Comparison of ENCODE assay signal across 22 mouse cellular contexts in the genomic region with DNA sequence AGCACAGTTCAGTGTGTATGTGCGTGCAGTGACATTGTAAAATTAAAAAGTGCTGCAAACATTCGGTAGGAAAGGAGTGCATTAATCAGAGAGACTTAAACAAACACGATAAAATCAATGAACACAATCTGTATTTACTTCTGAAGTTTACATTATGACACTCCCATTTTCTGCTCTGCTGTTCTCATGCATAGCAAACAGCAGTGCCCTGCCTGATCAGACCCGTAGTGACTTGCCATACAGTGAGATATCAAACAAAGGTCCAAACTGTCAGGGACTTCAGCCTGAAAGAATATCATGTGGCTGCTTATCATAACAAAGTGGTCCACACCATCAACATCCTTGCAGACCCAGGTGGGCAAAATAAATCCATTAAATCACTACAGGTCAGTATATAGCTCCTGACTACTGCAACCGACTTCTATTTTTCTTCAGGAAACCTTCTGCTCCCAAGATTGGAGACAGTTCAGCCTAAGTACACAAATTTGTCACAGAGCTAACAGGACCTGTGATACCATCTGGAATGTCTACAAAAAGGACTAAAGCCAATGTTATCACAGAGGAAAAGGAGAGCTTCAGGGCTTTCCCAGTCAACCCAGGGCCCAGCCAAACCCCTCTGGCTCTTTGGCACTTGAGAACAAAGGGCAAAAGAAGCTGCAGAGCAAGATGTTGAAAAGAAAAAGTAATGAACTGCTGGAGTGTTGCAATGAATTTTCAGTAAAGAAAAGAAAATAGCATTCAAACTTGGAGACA.
A peak's percentile ranks its signal among the peaks of the same experiment; 100 is the strongest.
DNase-seq lines count a peak whose midpoint lies in the region; ATAC-seq and TF ChIP-seq lines count a peak whose summit lies in the region.
"Had no signal": no experiment of that assay in that cellular context is flagged by ENCODE, and none has a peak within 500 bp of the region (broad histone marks: within the 10 kb centered on the region; RNA-seq: fewer than 3 reads in every experiment).

No protein-coding gene starts in this region.

- TF ChIP-seq CTCF in lung, embryonic 14.5 days (IDR thresholded peaks at IDR 0.05; ENCODE audit: low read depth) = no peak

- H3K36me3 ChIP-seq in lung, embryonic 14.5 days (ENCODE audit: insufficient read depth) = no peaks in the 10 kb centered on the region
- no peaks in the 10 kb centered on the region for H3K36me3 ChIP-seq in stomach, embryonic 16.5 days (ENCODE audit: control insufficient read depth, insufficient read depth, low read length)
- H3K36me3 ChIP-seq: embryonic facial prominence, embryonic 12.5 days; G1E; heart, embryonic 15.5 days had no signal

- H3K9ac ChIP-seq in lung, embryonic 14.5 days = no peak overlapping the region
- no peak overlapping the region for H3K9ac ChIP-seq in stomach, embryonic 16.5 days (ENCODE audit: low read length)
- H3K9ac ChIP-seq: embryonic facial prominence, embryonic 12.5 days; heart, embryonic 15.5 days had no signal

- peak; percentile 60 for ATAC-seq in lung, embryonic 14.5 days (ENCODE audit: insufficient read depth)
- ATAC-seq in stomach, embryonic 16.5 days (ENCODE audit: insufficient read depth, low FRiP score) = peak; percentile 93
- ATAC-seq in megakaryocyte-erythroid progenitor cell, adult 5-6 weeks (replicated peaks; ENCODE audit: low FRiP score, low TSS enrichment, poor library complexity, severe bottlenecking) = no peak
- ATAC-seq: CD4-positive, CD25-positive, alpha-beta regulatory T cell, adult 4 months; forebrain, embryonic 16.5 days had no signal

- no peak overlapping the region for H3K4me2 ChIP-seq in lung, embryonic 14.5 days
- H3K4me2 ChIP-seq in stomach, embryonic 16.5 days (ENCODE audit: low read depth, low read length) = peak overlapping the region; percentile 20; the same call in 1 of the 2 replicates
- H3K4me2 ChIP-seq: embryonic facial prominence, embryonic 12.5 days; heart, embryonic 11.5 days; heart, embryonic 15.5 days had no signal

- no peaks in the 10 kb centered on the region for H3K27me3 ChIP-seq in lung, embryonic 14.5 days (ENCODE audit: insufficient read depth, low read length)
- H3K27me3 ChIP-seq in stomach, embryonic 16.5 days (ENCODE audit: control insufficient read depth, insufficient read depth, low read length) = no peaks in the 10 kb centered on the region
- H3K27me3 ChIP-seq: embryonic facial prominence, embryonic 12.5 days; heart, embryonic 15.5 days had no signal

- H3K9me3 ChIP-seq in lung, embryonic 14.5 days (ENCODE audit: low read depth, low read length) = no peaks in the 10 kb centered on the region
- no peaks in the 10 kb centered on the region for H3K9me3 ChIP-seq in stomach, embryonic 16.5 days (replicated peaks; ENCODE audit: control insufficient read depth, low read length)
- H3K9me3 ChIP-seq: embryonic facial prominence, embryonic 12.5 days; G1E; heart, embryonic 15.5 days had no signal

- no peaks in the 10 kb centered on the region for H3K4me1 ChIP-seq in lung, embryonic 14.5 days (ENCODE audit: insufficient read depth)
- no peaks in the 10 kb centered on the region for H3K4me1 ChIP-seq in stomach, embryonic 16.5 days (ENCODE audit: control insufficient read depth, insufficient read depth, low read length)
- H3K4me1 ChIP-seq: embryonic facial prominence, embryonic 12.5 days; heart, embryonic 15.5 days had no signal

- DNase-seq in lung, embryonic 14.5 days = peak; percentile 8
- DNase-seq in lung, postnatal 10 days = no peak
- DNase-seq in urinary bladder, postnatal 36 days (ENCODE audit: low spot score in 2 of 2) = peak; percentile 29 to 32
- DNase-seq in urinary bladder, postnatal 4 days (ENCODE audit: low spot score in 2 of 2) = no peak
- DNase-seq in thymus, postnatal 25 days = no peak
- DNase-seq: adrenal gland, adult 8-10 months; adrenal gland, postnatal 36 days; B cell, adult 2 months; cerebellum, adult 11 months; cerebellum, adult 9-10 months; cerebellum, postnatal 25 days; gastrocnemius, postnatal 14 days; heart, adult 2 months; heart, postnatal 14 days had no signal

- no peak overlapping the region for H3K27ac ChIP-seq in lung, embryonic 14.5 days (ENCODE audit: low read depth)
- peak overlapping the region; percentile 66 for H3K27ac ChIP-seq in stomach, embryonic 16.5 days (ENCODE audit: low read length)
- H3K27ac ChIP-seq: embryonic facial prominence, embryonic 12.5 days; heart, adult 2 months; heart, embryonic 15.5 days had no signal

- no peak overlapping the region for H3K4me3 ChIP-seq in lung, embryonic 14.5 days (ENCODE audit: low read depth, low read length)
- H3K4me3 ChIP-seq in stomach, embryonic 16.5 days (replicated peaks; ENCODE audit: low read length) = no peak overlapping the region
- H3K4me3 ChIP-seq: embryonic facial prominence, embryonic 12.5 days; heart, adult 2 months; heart, embryonic 15.5 days had no signal

- 24% methylated on average over 5 of the region's 5 CpGs for WGBS in lung, embryonic 14.5 days
- WGBS in stomach, embryonic 16.5 days = 23% methylated on average over 5 of the region's 5 CpGs

Comparison
In these comparisons a context has a peak if more than half of its experiments do, and no peak if none do; other contexts are left out.
1. DNase-seq: peak in lung, embryonic 14.5 days (single experiment) and urinary bladder, postnatal 36 days (2 of 2); none in lung, postnatal 10 days (single experiment), urinary bladder, postnatal 4 days (0 of 2) and thymus, postnatal 25 days (single experiment).